Mouse (Mus musculus): ENCODE measurements around the gene 1500011B03Rik. TPM values are rescaled to one million over a fixed set of nuclear protein-coding genes. Genes with fewer than 3 reads are reported as not detected.
A peak's percentile ranks its signal among the peaks of the same experiment; 100 is the strongest.

Gene 1500011B03Rik
- polyA plus RNA-seq, 1 experiment, result 89.4 TPM

- Histone ChIP-seq H3K27me3 (replicated peaks) (no peaks in the 10 kb centered on the region), H3K9me3 (no peaks in the 10 kb centered on the region), H3K4me1 (peaks cover 53% of the 10 kb centered on the region), H3K4me3 (replicated peaks) (peak overlapping the region; percentile 98), H3K36me3 (replicated peaks; ENCODE audit: low read length) (peaks cover 26% of the 10 kb centered on the region)
- TF ChIP-seq FLI1 (IDR thresholded peaks at IDR 0.05; ENCODE audit: low read length), result no peak
- TF ChIP-seq GATA1 (IDR thresholded peaks at IDR 0.05; ENCODE audit: borderline replicate concordance, low read length), result no peak
Observed at GRCm38 (mm10) chr5:114772456-114773203, 50.6 kb downstream of the 1500011B03Rik start.

GRCm38 (mm10) chr5:114771796-114772195 lies 51.5 kb downstream of the 1500011B03Rik start:
- peaks cover 50% of the 10 kb centered on the region for H3K4me1 ChIP-seq
- H3K9me3 ChIP-seq, result no peaks in the 10 kb centered on the region
- H3K27me3 ChIP-seq (replicated peaks), result no peaks in the 10 kb centered on the region
- TF ChIP-seq GATA1 (IDR thresholded peaks at IDR 0.05; ENCODE audit: borderline replicate concordance, low read length), result no peak
- no peak for TF ChIP-seq FLI1 (IDR thresholded peaks at IDR 0.05; ENCODE audit: low read length)
- H3K36me3 ChIP-seq (replicated peaks; ENCODE audit: low read length), result peaks cover 26% of the 10 kb centered on the region
- peak overlapping the region; percentile 98 for H3K4me3 ChIP-seq (replicated peaks)

GRCm38 (mm10) chr5:114769786-114770185 lies 53.5 kb downstream of the 1500011B03Rik start:
- H3K4me3 ChIP-seq (replicated peaks), result peak overlapping the region; percentile 57
- H3K36me3 ChIP-seq (replicated peaks; ENCODE audit: low read length), result peaks cover 47% of the 10 kb centered on the region
- no peaks in the 10 kb centered on the region for H3K27me3 ChIP-seq (replicated peaks)
- no peak for TF ChIP-seq FLI1 (IDR thresholded peaks at IDR 0.05; ENCODE audit: low read length)
- no peak for TF ChIP-seq GATA1 (IDR thresholded peaks at IDR 0.05; ENCODE audit: borderline replicate concordance, low read length)
- peaks cover 42% of the 10 kb centered on the region for H3K4me1 ChIP-seq
- no peaks in the 10 kb centered on the region for H3K9me3 ChIP-seq

- TF ChIP-seq GATA1 (IDR thresholded peaks at IDR 0.05; ENCODE audit: borderline replicate concordance, low read length), result no peak
- TF ChIP-seq FLI1 (IDR thresholded peaks at IDR 0.05; ENCODE audit: low read length), result no peak
- no peak overlapping the region for H3K4me3 ChIP-seq (replicated peaks)
- no peaks in the 10 kb centered on the region for H3K9me3 ChIP-seq
- peaks cover 47% of the 10 kb centered on the region for H3K4me1 ChIP-seq
- H3K27me3 ChIP-seq (replicated peaks), result no peaks in the 10 kb centered on the region
- H3K36me3 ChIP-seq (replicated peaks; ENCODE audit: low read length), result peaks cover 73% of the 10 kb centered on the region
Observed at GRCm38 (mm10) chr5:114767185-114767584, 56.1 kb downstream of the 1500011B03Rik start.

GRCm38 (mm10) chr5:114766686-114767085 lies 56.6 kb downstream of the 1500011B03Rik start:
- Histone ChIP-seq H3K36me3 (replicated peaks; ENCODE audit: low read length) (peaks cover 78% of the 10 kb centered on the region), H3K4me1 (peaks cover 45% of the 10 kb centered on the region)

GRCm38 (mm10) chr5:114764812-114765735 lies 58.2 kb downstream of the 1500011B03Rik start:
- Histone ChIP-seq H3K9me3 (no peaks in the 10 kb centered on the region), H3K27me3 (replicated peaks) (no peaks in the 10 kb centered on the region), H3K4me3 (replicated peaks) (no peak overlapping the region), H3K4me1 (peaks cover 29% of the 10 kb centered on the region), H3K36me3 (replicated peaks; ENCODE audit: low read length) (peaks cover 89% of the 10 kb centered on the region)
- TF ChIP-seq FLI1 (IDR thresholded peaks at IDR 0.05; ENCODE audit: low read length) (no peak), GATA1 (IDR thresholded peaks at IDR 0.05; ENCODE audit: borderline replicate concordance, low read length) (no peak)

More at GRCm38 (mm10) chr5:114766686-114767085, 56.6 kb downstream of the 1500011B03Rik start:
- Histone ChIP-seq H3K4me3 (replicated peaks) (no peak overlapping the region), H3K9me3 (no peaks in the 10 kb centered on the region), H3K27me3 (replicated peaks) (no peaks in the 10 kb centered on the region)
- TF ChIP-seq GATA1 (IDR thresholded peaks at IDR 0.05; ENCODE audit: borderline replicate concordance, low read length) (no peak), FLI1 (IDR thresholded peaks at IDR 0.05; ENCODE audit: low read length) (no peak)

GRCm38 (mm10) chr5:114761980-114762379 lies 61.3 kb downstream of the 1500011B03Rik start:
- H3K4me3 ChIP-seq (replicated peaks), result no peak overlapping the region

GRCm38 (mm10) chr5:114759536-114760090 lies 63.7 kb downstream of the 1500011B03Rik start:
- H3K27me3 ChIP-seq (replicated peaks), result no peaks in the 10 kb centered on the region
- TF ChIP-seq FLI1 (IDR thresholded peaks at IDR 0.05; ENCODE audit: low read length) (no peak), GATA1 (IDR thresholded peaks at IDR 0.05; ENCODE audit: borderline replicate concordance, low read length) (no peak)
- no peaks in the 10 kb centered on the region for H3K9me3 ChIP-seq
- no peak overlapping the region for H3K4me3 ChIP-seq (replicated peaks)
- peaks cover 97% of the 10 kb centered on the region for H3K36me3 ChIP-seq (replicated peaks; ENCODE audit: low read length)
- H3K4me1 ChIP-seq, result peaks cover 18% of the 10 kb centered on the region

More at GRCm38 (mm10) chr5:114761980-114762379, 61.3 kb downstream of the 1500011B03Rik start:
- Histone ChIP-seq H3K36me3 (replicated peaks; ENCODE audit: low read length) (peaks cover 97% of the 10 kb centered on the region), H3K27me3 (replicated peaks) (no peaks in the 10 kb centered on the region), H3K9me3 (no peaks in the 10 kb centered on the region), H3K4me1 (peaks cover 26% of the 10 kb centered on the region)
- TF ChIP-seq FLI1 (IDR thresholded peaks at IDR 0.05; ENCODE audit: low read length), result no peak
- no peak for TF ChIP-seq GATA1 (IDR thresholded peaks at IDR 0.05; ENCODE audit: borderline replicate concordance, low read length)

Other genes with a start within 250 kb of the 1500011B03Rik start
- 1.5 and 2.1 TPM in 2 replicates for gene Trpv4, start 165.0 kb downstream of the 1500011B03Rik start, polyA plus RNA-seq (2012; ENCODE audit: insufficient read depth, low replicate concordance)
- 38.6 and 56.2 TPM in 2 replicates for gene Gltp, start 132.5 kb downstream of the 1500011B03Rik start, polyA plus RNA-seq (2012; ENCODE audit: insufficient read depth, low replicate concordance)
- 7.0 and 10.0 TPM in 2 replicates for gene Tchp, start 115.7 kb downstream of the 1500011B03Rik start, polyA plus RNA-seq (2012; ENCODE audit: insufficient read depth, low replicate concordance)
- 99.9 and 118 TPM in 2 replicates for gene Ankrd13a, start 48.8 kb downstream of the 1500011B03Rik start, polyA plus RNA-seq (2012; ENCODE audit: insufficient read depth, low replicate concordance)
- gene Git2, start 48.0 kb downstream of the 1500011B03Rik start, polyA plus RNA-seq (2012; ENCODE audit: insufficient read depth, low replicate concordance), result 48.3 and 136 TPM in 2 replicates
- 0.20 TPM in 1 of 2 replicates, not detected in the other for gene 4930519G04Rik, start 30.2 kb upstream of the 1500011B03Rik start, polyA plus RNA-seq (2012; ENCODE audit: insufficient read depth, low replicate concordance)
- not detected in 2 replicates for gene Gm9936, start 35.2 kb upstream of the 1500011B03Rik start, polyA plus RNA-seq (2012; ENCODE audit: insufficient read depth, low replicate concordance)
- 8.6 TPM in 1 of 2 replicates, not detected in the other for gene Oasl2, start 73.5 kb upstream of the 1500011B03Rik start, polyA plus RNA-seq (2012; ENCODE audit: insufficient read depth, low replicate concordance)
- gene Oasl1, start 99.8 kb upstream of the 1500011B03Rik start, polyA plus RNA-seq (2012; ENCODE audit: insufficient read depth, low replicate concordance), result 6.4 TPM in 1 of 2 replicates, not detected in the other
- 16.4 and 35.8 TPM in 2 replicates for gene 2210016L21Rik, start 118.7 kb upstream of the 1500011B03Rik start, polyA plus RNA-seq (2012; ENCODE audit: insufficient read depth, low replicate concordance)
- not detected in 2 replicates for gene Hnf1a, start 147.6 kb upstream of the 1500011B03Rik start, polyA plus RNA-seq (2012; ENCODE audit: insufficient read depth, low replicate concordance)
- gene Sppl3, start 187.7 kb upstream of the 1500011B03Rik start, polyA plus RNA-seq (2012; ENCODE audit: insufficient read depth, low replicate concordance), result 8.1 and 18.2 TPM in 2 replicates